Mouse (Mus musculus) ES-Bruce4 (cell line): ENCODE measurements around the gene Col4a2. TPM values are rescaled to one million over a fixed set of nuclear protein-coding genes. Genes with fewer than 3 reads are reported as not detected.

Source experiments
- H3K27ac ChIP-seq: 2 replicates; pipeline ENCODE4 v1.5.1; 2012; ENCODE audit warnings: low read length, inconsistent platforms; ENCODE audit not compliant: insufficient read depth
- H3K27me3 ChIP-seq: 2 replicates; pipeline ENCODE4 v1.6.1; 2012; ENCODE audit warnings: mild to moderate bottlenecking, low read length, inconsistent platforms; ENCODE audit not compliant: control insufficient read depth, poor library complexity, insufficient read depth, severe bottlenecking
- H3K36me3 ChIP-seq: 2 replicates; pipeline ENCODE4 v1.6.1; 2012; ENCODE audit warnings: inconsistent platforms, mild to moderate bottlenecking, low read length, moderate library complexity; ENCODE audit not compliant: control insufficient read depth, poor library complexity, insufficient read depth, severe bottlenecking
- H3K4me1 ChIP-seq: one replicate; pipeline ENCODE4 v1.8.1; 2011; ENCODE audit warnings: low read length; ENCODE audit not compliant: control insufficient read depth, insufficient read depth
- H3K4me3 ChIP-seq: 2 replicates; pipeline ENCODE4 v1.5.1; 2011; ENCODE audit warnings: low read depth, mild to moderate bottlenecking, low read length
- H3K9ac ChIP-seq: 2 replicates; pipeline ENCODE4 v1.6.1; 2012; ENCODE audit warnings: low read depth, mild to moderate bottlenecking, inconsistent platforms; ENCODE audit not compliant: poor library complexity, severe bottlenecking
- H3K9me3 ChIP-seq: replicated peaks from 2 replicates; pipeline ENCODE4 v1.6.1; 2012; ENCODE audit warnings: mild to moderate bottlenecking, low read length, inconsistent platforms; ENCODE audit not compliant: control insufficient read depth, poor library complexity, insufficient read depth, severe bottlenecking
- CTCF ChIP-seq: IDR thresholded peaks from one replicate; pipeline ENCODE4 v1.8.1; 2011; ENCODE audit warnings: low read depth, low read length
- EP300 ChIP-seq: IDR thresholded peaks from 2 replicates; pipeline ENCODE4 v1.6.1; 2011; ENCODE audit warnings: low read depth, low read length; ENCODE audit not compliant: insufficient read depth
- POLR2A ChIP-seq: IDR thresholded peaks from one replicate; pipeline ENCODE4 v1.8.1; 2011; ENCODE audit warnings: low read length; ENCODE audit not compliant: insufficient read depth
- polyA plus RNA-seq: library from polyadenylated mRNA; stranded (reverse); fragments of >200 nt; gene quantifications from 2 replicates; pipeline ENCODE4 v1.2.4, GENCODE M21; 2011; ENCODE audit warnings: low read depth; ENCODE audit not compliant: missing spikeins, insufficient read depth, insufficient read length

Gene Col4a2
- polyA plus RNA-seq, 1 experiment = 30.3 TPM

DNA sequence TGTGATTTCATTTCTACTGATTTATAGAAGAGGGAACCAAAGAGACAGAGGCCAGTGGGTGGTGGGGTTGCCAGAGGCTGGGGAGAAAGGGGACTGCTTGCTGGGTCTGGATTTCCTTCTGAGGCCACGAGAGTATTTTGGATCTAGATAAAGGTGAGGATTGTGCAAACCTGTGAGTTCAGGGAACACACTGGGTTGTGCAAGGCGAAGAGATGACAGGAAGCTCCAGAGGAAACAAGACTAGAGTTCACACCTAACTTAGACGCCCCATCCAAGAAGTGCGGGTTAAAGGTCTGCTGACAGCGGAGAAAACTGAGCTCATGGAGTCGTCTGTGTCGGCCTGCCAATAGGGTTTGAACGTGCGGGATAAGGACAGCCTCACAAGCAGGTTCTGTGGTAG lies 84.5 kb downstream of the Col4a2 start:
- no peak overlapping the region for H3K27ac ChIP-seq
- 0 out of 2 replicates have a peak, but pooled peaks cover 3% of the 10 kb centered on the region for H3K9me3 ChIP-seq
- TF ChIP-seq POLR2A (no peak), CTCF (no peak), EP300 (no peak)
- H3K9ac ChIP-seq = no peak overlapping the region
- no peaks in the 10 kb centered on the region for H3K27me3 ChIP-seq
- H3K36me3 ChIP-seq = no peaks in the 10 kb centered on the region
- no peaks in the 10 kb centered on the region for H3K4me1 ChIP-seq
- no peak overlapping the region for H3K4me3 ChIP-seq

DNA sequence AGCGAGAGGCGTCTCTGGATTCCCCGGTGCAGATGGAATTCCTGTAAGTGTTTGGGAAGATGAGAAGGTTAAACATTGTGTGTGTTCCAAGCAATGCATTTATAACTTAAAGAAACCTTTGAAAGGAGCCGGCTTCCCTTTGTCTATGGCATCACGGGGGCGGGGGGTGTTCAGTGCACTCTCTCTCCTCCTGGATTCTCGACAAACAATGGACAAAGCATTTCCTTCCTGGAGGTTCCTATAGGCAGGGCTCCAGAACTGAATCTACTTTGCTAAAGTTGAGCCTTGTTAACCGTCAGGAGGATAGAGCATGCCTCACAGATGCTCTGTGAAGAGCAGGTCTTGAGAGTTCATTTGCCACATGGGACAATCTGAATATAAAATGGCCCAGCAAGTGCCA lies 87.1 kb downstream of the Col4a2 start:
- Histone ChIP-seq H3K36me3 (no peaks in the 10 kb centered on the region), H3K9me3 (0 out of 2 replicates have a peak, but pooled peaks cover 3% of the 10 kb centered on the region), H3K27me3 (no peaks in the 10 kb centered on the region), H3K4me1 (no peaks in the 10 kb centered on the region), H3K4me3 (no peak overlapping the region), H3K27ac (no peak overlapping the region), H3K9ac (no peak overlapping the region)
- TF ChIP-seq POLR2A (no peak), CTCF (no peak), EP300 (no peak)

DNA sequence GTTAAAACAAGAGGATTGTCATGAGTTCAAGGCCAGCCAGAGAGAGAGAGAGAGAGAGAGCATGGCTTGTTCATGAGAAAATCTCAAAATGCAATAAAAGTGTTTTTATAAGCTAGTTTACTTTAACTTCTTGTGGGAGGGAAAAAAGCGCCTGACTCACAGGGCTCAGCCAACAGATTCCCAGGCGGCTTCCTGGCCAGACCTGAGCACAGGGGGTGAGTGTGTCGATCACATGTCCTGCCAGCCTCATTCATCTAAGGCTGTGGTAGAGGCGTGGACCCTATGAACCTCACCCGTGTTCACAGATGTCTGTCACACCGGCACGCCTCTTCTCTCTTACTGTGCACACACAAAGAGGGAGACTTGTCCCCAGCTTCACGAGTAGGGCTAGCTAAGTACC lies 87.6 kb downstream of the Col4a2 start:
- no peaks in the 10 kb centered on the region for H3K36me3 ChIP-seq
- no peak for TF ChIP-seq POLR2A
- no peak for TF ChIP-seq CTCF
- H3K4me1 ChIP-seq = no peaks in the 10 kb centered on the region
- 0 out of 2 replicates have a peak, but pooled peaks cover 3% of the 10 kb centered on the region for H3K9me3 ChIP-seq
- H3K27ac ChIP-seq = no peak overlapping the region
- H3K4me3 ChIP-seq = no peak overlapping the region
- H3K27me3 ChIP-seq = no peaks in the 10 kb centered on the region
- no peak overlapping the region for H3K9ac ChIP-seq

DNA sequence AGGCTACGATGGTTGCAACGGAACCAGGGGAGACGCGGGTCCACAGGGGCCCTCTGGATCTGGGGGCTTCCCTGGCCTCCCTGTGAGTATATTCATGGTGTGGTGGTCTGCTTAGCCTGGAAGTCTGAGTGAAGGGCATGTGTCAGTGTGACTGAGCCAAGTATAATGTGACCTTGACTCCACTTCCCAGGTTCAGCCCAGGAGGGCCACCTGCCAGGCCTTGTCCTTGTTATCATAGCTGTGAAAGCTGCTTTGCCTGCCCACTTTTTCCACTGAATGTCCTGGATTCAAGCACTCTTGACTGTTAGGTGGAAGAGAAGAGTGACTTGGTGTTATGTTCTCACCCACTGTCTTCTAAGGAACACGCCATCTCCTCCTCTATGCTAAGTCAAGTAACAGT lies 88.6 kb downstream of the Col4a2 start:
- Histone ChIP-seq H3K36me3 (no peaks in the 10 kb centered on the region), H3K27me3 (no peaks in the 10 kb centered on the region), H3K9me3 (0 out of 2 replicates have a peak, but pooled peaks cover 3% of the 10 kb centered on the region), H3K4me1 (no peaks in the 10 kb centered on the region), H3K4me3 (no peak overlapping the region), H3K9ac (no peak overlapping the region), H3K27ac (no peak overlapping the region)
- TF ChIP-seq CTCF = no peak
- no peak for TF ChIP-seq EP300
- no peak for TF ChIP-seq POLR2A

DNA sequence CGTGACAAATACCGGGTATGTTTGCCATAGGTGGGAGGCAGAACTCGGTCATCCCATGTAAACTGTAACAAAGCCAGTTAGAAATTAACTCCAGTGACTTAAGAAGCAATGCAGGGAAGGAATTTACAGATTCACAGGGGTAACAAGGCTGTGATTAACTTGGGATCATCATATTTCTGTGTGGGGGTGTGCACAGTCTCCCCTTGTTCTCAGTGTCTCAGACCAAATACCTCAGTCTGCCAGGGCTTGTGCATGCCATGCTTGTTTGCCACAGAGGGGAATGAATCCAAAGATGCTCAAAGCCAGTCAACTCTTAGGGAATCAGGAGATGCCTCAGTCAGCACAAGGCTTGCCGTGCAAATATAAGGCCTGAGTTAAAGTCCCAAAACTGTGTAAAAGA lies 89.6 kb downstream of the Col4a2 start:
- H3K9me3 ChIP-seq = 0 out of 2 replicates have a peak, but pooled peaks cover 3% of the 10 kb centered on the region
- no peak overlapping the region for H3K9ac ChIP-seq
- H3K4me3 ChIP-seq = no peak overlapping the region
- H3K27me3 ChIP-seq = no peaks in the 10 kb centered on the region
- H3K27ac ChIP-seq = no peak overlapping the region
- H3K36me3 ChIP-seq = no peaks in the 10 kb centered on the region
- H3K4me1 ChIP-seq = no peaks in the 10 kb centered on the region
- TF ChIP-seq EP300 = no peak
- TF ChIP-seq CTCF = no peak
- no peak for TF ChIP-seq POLR2A

DNA sequence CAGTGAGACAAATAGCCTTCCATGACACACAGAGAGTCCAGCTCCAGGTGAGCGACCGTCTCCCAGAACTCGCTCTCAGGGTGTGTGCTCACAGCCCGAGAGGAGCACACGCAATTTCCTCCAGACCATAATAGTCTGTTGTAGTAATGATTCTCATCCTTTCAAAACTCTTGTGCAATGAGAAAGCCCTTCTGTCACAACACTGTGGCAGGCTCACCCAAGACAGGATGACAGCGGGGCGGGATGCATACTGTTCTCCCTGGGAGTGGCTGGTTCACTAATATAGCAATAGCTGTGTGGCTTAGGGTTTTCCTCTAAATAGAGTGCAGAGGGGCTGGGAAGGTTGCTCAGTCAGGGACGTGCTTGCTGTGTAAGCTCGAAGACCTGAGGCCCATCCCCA lies 91.2 kb downstream of the Col4a2 start:
- Histone ChIP-seq H3K9ac (no peak overlapping the region), H3K9me3 (0 out of 2 replicates have a peak, but pooled peaks cover 3% of the 10 kb centered on the region), H3K4me3 (no peak overlapping the region), H3K36me3 (no peaks in the 10 kb centered on the region), H3K27ac (no peak overlapping the region), H3K4me1 (no peaks in the 10 kb centered on the region), H3K27me3 (no peaks in the 10 kb centered on the region)
- TF ChIP-seq EP300 (no peak), CTCF (no peak), POLR2A (no peak)
